Mouse (Mus musculus) retina, postnatal 7 days (tissue): Measurements from ENCODE around the gene Agl.

Source experiments
- DNase-seq: peaks from one replicate; pipeline ENCODE4 v3.0.0-alpha.2; 2012; ENCODE audit warnings: low read depth, low spot score

Gene Agl

DNA sequence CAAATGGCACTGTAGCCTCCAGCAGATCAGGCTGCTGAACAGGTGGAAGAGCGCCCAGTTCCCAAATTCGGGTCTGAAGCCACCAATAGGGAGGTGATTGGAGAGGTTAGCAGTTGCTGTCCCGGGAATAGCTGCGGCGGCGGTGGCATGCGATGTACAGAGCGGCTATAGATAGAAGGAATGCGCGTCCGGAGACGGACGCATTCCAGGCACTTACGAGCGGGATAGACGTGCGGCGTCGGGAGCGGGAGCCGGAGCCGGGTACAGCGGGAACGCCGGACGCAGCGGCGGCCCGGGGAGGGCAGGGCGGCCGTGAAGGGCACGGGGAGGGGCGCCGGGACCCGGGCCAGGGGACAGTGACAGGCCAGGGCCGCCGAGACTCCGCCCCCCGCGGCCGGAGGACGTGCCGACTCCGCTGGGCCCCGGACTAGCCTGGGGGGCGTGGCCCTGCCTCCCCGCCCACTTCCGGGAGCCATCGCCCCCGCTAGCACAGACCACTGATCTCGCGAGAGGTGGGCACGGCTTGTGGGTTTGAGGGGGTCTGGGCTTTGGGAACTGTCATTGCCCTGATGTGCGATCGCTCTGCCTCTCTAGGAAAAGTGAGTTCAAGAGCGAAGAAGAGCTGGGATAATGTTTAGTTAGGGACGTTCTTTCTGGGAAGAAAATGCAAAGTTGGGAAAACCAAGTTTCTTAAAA, at the start of gene Agl:
Gene Agl (minus strand): TSS at position 356 of the 696 bp plus-strand sequence.
- peak; percentile 90 for DNase-seq

DNA sequence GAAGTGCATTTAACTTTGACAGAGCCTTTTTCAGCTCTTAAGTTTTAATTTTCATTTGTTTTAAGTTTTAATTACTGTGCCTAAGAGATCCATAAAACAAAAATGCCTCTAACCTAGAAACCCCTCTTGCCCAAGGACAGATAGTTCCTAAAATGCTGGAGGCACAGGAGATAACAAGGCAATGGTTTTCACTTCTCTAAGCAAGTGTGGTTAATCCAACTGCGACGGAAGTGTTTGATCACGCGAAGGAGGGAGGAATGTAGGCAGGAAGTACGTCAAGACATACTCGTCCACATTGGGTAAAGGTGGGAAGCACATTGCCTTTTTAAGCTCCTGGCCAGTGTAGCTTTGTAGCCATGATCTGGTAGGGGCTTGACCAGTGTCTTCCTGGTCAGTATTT, 49.6 kb upstream of the Agl start:
- DNase-seq, result no peak

DNA sequence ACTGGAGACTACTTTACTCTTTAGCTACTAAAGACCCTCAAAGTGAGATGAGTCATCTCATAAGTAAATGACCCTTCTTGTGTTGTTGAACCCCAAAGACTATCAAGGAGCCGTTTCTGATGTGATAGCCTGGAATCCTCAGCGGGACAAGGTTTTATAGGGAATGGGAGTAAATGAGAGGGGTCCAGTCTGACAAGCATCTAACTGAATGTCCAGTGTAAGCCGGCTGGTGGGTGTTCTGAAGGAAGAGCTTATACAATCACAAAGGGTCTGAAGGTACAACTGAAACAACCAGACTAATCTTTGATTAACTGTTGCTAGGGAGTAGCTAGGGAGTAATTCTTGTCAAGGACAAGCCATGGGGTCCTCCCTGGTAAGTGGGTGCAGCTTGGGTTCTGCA, 44.5 kb upstream of the Agl start:
- DNase-seq, result no peak

DNA sequence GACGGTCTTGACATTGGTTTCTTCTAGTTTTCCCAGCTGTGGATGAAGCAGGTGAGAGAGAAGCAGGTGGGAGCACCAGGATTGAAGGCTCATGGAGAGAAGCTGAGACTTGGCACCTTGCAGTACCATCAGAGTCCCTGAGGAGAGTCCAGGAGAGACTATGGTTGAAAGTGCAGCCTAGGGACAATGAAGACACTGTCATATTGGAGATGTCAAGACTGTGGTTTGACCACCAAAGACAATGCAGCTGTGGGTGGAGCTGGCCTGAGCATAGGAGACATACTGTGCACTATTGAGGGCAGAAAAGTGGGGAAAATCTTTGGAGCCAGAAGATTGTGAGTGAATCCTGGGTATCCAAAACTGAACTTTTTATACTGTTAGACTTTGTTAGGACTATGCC, 42.4 kb upstream of the Agl start:
- no peak for DNase-seq

DNA sequence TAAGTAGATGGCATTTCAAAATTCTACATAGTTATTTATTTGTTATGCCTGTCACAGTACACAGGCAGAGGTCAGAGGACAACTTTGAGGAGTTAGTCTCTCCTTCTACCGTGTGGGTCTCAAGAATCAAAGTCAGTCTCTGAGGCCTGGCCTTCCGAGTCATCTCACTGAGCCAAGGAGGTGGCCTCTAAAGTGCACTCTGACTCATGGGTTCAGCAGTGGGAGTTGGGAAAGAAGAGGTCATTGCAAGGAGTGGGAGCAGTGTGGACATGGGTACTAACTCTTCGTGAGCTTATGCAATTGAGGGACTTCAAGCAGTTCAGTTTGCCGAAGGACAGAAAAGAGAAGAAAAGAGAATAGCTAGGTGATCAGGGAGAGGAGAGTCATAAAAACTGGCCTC, 41.0 kb upstream of the Agl start:
- DNase-seq, result no peak

DNA sequence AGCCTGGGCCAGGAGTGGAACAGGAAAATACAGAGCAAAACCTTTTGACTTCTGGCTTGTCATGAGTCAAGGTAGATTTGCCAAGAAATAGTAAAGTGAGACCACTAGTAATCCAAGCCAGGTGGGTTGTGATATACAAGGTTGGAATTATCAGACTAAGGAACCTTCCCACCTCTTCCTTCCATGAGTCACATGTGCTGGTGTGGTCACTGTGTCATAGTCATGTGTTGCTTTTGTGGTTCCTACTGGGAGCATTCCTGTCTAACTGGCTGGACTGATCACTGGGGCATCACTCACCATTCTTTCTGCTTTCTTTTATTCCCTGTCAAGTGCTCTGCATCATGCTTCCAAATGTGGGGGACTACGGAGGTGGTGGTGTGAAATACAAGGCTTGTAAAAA, 40.1 kb upstream of the Agl start:
- no peak for DNase-seq

DNA sequence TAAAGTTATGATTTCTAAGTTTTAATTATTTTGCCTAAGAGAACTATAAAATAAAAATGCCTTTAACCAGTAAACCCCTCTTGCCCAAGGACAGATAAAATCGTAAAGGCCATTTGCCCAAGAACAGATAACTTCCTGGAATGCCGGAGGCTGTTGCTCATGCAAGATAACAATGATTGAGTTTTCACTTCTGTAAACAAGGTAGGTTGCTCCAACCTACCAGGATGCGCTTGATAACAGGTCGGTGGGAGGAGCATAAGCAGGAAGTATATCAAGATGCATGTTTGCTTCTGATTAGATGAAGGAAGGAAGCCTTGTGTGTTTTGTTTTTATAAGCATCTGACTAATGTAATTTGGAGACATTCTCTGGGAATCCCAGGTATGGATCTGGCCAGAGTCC, 38.1 kb upstream of the Agl start:
- DNase-seq, result no peak

DNA sequence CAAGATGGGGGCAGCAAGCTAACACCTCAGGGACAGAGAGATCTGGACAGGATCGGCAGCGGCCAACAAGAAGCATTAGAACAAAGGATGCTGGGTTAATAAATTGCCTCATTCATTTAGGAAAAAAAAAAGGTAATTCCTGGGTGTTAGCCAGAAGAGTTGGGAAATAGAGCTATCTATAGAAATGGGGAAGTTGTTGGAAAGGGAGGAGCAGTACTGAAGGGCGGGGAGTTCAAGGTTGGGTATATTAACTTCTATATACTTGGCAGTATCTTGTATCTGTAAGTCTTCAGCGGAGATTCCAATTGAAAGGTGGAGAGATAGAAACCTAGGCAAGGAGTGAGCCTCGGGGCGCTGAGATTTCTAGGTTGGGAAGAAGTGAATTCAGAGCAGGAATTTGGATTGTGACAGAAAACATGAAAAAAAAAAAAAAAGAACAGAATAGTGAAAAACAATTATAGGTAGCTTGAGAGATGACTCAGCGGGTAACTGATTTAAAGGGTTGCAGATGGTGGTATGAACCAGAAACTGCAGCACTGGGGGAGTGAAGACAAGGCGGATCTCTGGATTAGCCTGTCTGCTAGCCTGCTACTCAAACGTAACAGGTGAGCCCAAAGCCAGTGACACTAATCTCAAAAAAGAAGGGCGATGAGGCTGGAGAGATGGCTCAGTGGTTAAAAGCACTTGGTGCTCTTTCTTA, 37.1 kb upstream of the Agl start:
- no peak for DNase-seq

DNA sequence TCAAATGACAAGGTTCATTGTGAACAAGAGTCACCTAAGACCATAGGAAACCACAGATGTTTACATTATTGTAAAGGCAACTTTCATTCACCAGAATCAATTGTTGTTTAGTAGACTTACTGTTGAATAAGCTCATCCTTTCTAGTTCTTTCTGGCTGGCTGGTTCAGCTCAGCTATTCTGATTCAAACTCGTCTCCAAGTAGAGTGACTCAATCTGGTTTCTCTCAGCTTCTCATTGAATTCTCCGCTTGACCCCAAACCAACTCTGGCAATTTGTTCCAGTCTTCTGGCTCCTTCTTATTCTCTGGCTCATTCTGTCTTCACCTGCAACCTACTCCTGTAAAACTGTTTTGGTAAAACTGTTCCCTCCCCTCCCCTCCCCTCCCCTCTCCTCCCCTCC, 33.3 kb upstream of the Agl start:
- no peak for DNase-seq

DNA sequence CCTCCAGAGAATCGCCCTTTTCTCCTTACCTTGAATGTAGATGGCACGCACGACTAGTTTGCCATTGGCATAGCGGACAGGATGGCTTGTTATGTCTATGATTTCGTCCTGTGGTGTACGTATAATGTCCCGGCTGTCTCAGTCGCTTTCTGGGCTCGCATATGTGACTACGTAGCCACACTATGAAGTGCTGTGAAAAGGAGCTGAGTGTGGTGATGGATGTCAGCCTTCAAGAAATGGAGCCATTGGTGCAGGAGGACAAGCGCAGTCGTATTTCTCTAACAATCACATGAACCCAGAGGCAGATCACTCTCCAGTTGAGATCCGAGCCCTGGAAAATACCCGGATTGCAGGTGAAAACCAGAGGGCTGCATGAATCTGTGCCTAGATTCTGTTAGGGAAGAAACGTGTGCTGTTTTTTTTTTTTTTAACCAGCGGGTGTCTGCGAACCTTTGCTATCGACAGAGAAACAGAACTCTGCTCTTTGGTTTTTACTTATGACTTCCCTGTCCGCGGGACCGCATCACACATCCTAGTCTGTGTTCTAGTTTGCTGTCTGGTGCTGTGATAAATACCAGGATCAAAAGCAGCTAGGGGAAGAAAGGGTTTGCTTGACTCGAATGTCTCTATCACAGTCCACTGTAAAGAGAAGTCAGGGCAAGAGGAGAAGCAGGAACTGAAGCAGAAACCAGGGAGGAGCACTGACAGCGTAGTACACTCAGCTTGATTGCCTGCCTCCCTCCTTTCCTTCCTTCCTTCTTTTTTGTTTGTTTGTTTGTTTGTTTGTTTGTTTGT, 28.9 kb upstream of the Agl start:
- DNase-seq, result no peak

DNA sequence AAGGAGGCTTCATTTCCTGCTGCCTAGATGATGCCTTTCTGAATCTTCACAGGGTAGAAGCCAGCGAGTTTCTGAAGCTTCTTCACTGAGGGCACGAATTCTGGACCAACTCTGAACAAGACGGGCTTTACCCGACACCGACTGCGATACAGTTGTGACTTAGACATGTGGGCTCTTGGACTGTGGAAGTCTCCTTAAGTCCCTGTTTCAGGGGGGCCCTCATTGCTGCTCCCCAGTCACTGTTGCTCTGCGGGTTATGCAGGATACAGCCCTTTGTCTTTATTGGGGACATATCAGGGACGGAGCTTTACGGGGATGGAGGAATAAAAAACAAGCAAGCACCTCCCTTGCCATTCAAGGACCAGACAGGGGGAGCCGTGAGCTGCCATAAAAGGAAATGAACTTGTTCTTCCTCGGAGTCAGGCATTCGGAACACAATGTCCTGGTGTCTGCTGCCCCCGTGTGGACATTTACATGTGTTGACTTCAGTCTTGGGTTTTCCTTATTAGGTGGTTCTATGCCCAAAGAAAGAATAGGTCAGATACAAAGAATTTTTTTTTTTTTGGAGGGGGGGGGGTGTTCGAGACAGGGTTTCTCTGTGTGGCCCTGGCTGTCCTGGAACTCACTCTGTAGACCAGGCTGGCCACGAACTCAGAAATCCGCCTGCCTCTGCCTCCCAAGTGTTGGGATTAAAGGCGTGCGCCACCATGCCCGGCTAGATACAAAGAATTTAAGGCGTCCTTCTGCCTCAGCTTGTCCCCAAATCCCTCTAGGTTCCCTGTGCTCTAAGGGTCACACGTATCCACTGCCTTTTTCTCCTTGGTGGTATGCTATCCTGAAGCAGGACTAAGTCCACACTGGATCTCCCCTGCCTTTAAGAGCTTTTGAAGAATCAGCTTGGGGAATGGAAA, 28.1 kb upstream of the Agl start:
- peak; percentile 85 for DNase-seq

DNA sequence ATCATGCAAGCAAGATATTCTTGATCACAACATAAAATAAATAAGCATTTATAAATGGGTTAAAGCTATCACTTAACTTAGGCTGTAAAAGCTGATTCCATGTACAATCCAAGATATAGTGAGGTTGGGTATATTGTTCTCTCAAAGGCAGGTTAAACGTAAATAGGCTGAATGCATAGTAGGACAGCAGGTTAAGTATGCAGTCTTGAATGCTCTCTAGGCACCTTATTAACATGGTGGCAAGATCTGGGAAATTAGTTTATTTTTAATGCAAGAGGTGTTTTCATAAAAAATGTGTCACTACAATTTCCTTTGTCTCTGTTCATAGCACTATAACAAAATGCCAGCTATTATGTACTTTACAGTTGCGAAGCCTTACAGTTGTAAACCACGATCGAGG, 27.4 kb upstream of the Agl start:
- DNase-seq, result no peak

DNA sequence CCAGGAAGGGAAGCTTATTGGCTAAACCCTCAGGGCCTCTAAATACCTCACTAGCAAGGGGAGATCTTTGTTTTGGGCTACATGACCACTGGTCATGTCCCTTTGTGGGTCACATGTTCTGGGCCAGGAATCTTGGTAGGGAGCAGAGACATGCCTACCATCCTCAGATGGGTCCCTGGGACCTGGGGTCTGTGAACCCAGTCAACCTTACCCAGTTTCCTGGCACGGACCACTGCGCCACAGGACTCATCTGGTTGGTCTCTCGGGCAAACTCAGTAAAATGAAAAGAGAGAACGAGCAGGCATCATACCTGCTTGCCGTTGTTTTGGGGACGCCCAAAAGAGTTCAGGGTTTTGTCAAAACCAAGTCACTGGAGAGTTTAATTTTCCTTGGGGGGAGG, 26.3 kb upstream of the Agl start:
- DNase-seq, result no peak

DNA sequence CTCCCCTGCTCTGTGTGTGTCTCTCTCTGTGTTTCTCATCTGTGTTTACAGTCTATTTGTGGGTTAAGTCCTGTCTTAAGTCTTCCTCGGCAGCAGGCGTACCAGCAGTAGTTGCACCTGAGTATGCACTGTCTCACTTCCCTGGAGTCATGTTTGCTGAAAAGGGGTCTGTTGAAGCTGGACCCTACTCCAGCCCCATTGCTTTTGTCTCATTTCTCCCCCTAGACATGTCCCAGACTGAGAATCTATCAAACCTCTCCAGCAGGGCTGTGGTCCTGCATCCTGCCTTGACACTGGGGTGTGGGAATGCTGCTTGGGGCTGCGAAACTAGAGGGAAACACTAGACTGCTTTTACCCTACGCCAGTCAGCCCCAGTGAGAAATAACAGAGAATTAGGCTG, 25.5 kb upstream of the Agl start:
- DNase-seq, result no peak

DNA sequence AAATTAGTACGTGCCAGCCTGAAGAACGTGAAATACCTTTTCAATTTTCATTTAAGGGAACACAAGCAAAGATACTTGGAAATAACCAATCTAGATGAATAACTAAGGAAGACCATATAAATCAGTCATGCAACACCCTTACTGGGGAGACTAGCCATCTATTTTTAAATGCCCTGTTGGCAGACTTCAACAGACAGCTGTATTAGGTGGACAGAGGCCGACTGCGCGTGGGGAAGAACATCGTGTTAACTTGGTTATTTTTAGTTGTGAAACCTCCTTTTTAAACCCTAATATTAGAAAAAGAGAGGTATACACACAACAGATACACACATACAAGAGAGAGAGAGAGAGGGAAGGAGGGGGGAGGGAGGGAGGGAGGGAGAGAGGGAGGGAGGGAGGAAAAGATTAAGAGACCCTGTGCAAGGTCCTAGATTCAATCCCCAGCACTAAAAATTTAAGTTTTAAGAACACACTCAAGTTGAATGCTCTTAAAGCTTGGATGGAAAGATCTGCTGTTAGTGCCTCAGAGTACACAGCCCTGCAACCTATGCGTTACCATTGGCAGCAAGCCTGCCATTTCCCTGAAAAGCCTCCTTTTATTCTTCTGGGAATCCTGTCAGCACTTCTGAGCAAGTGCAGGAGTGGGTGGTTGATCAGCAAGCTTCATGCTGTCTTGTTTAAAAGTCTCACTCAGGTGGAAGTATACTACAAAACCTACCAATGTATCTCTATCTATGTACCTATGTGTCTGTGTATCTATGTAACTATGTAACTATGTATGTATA, 24.8 kb upstream of the Agl start:
- no peak for DNase-seq

DNA sequence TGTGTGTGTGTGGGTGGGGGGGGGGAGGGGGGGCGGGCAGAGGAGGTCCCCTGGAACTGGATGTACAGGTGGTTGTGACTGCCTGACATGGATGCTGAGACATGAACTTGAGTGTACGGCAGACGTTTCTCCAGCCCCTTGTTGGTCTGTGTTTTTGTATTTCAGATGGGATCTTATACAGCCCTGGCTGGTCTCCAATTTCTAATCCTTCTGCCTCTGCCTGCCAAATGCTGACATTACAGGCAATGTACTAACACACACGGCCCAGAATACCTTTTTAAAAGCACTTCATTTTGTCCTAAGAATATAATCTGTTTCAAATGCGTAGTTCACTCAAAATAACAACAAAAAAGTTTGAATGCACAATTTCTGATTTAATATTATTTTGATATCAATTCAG, 23.4 kb upstream of the Agl start:
- DNase-seq, result no peak

DNA sequence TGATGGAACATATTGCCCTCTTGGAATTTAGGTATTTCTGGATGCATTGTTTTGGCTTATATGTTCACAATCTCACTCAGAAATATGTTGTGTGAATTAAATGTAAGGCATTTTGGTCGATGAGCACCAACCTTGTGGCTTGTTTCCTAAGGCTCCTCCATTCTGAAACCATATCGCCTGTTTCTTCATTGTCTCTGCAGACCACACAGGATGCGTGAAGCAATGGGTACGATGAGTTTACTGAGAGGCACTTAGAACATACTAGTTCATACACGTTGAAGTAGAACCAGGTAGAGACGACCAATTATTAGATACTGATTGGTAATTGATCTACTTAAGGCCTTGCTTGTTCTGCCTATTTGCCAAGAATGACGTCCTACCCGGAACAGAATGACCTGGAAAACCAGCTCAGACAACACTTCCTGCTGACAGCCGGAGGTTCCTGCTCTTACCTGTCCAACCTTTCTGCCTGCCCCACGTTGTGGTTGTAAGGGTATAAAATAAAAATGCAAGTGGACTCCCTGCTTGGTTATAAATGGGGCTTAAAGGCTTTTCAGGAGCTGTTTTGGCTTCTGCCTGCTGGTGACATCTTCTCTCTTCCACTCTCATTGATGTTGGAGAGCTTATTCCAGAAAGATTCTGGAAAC, 21.4 kb upstream of the Agl start:
- DNase-seq, result no peak

DNA sequence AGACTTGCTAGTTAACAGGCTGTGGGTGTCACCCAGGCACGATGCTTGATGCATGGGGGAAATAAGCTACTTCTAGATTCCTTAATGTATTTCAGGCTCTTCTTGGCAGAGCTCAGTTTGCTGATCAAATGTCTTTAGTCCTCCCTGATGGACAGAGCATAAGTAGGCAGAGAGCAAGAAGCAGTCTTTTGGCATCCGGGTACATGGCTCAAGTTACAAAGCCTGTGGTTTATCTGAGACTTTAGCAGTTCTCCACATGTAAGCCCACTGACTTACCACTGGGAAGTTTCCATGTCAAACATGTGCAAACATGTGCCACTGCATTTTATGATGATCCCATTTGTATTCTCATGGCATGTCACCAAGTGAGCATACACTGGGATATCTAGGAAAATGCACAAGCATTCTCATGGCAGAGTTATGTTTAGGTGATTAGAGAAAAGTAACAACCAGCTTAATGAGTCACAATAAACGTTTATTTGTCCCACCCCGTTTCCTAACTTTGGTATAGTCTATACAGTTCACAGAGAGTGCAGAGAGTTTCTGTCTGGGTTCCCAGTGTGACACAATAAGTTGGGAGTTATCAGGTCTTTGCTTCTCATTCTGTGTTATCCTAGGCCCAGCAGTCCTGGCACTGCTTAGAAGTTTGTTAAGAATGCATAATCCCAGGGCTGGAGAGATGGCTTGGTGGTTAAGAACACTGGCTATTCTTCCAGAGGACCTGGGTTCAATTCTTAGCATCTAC, 18.7 kb upstream of the Agl start:
- DNase-seq, result no peak

DNA sequence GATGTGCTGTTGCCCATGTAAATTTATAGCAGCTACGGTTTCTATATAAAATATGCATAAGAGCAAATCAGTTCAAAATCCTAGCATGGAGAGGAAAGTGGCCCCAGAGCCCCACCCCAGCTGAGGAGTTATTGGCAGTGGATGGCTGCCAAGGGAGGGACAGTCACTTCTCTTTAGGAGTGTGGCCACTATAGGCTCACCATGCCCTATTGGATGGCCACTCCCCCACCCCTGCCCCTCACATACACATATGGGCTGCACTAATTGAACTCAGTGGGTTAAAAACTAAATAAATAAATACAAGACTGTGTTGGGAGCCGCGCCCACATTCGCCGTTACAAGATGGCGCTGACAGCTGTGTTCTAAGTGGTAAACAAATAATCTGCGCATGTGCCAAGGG, 9.3 kb upstream of the Agl start:
- no peak for DNase-seq
